Mouse (Mus musculus): Measurements from ENCODE around the gene Adsl. TPM values are rescaled to one million over a fixed set of nuclear protein-coding genes. Genes with fewer than 3 reads are reported as not detected.

The Adsl gene
- polyA plus RNA-seq, 1 experiment from 2014 or later, result 77.0 TPM

DNA sequence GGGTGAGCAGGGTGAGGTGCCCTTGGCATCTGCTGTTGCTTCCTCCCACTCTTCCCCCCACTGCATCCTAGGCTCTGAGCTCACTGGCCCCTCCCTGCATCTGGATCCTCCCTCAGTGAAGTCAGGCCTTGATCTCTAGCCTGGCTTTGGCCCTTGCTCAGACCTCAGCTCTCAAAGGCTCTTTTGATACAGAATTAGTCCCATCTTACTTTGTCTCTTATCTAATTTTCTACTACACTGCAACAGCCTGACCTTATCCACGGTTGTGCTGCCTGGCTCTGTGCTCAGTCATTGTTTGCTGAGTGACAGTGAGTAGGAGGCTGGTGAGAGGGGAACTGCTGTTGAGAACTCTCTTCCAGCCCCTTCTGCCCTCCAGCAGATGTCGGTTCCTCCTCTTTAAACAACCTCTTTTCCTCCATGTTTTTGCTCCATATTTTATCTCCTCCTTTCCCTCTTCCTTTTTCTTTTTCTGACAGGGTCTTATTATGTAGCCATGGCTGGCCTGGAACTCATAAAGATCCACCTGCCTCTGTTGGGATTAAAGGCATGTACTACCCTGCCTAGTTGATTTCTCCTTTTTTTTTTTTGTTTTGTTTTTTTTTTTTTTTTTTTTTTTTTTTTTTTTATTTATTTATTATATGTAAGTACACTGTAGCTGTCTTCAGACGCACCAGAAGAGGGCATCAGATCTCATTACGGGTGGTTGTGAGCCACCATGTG is 52.3 kb downstream of the Adsl start:
- Histone ChIP-seq H3K9ac (ENCODE audit: low read length) (no peak overlapping the region), H3K9me3 (ENCODE audit: control insufficient read depth, low read length) (no peaks in the 10 kb centered on the region), H3K36me3 (ENCODE audit: control insufficient read depth, insufficient read depth, low read length) (no peaks in the 10 kb centered on the region; the same call in 1 of the 2 replicates), H3K27me3 (ENCODE audit: control insufficient read depth, insufficient read depth, low read length) (no peaks in the 10 kb centered on the region), H3K27ac (replicated peaks) (peak overlapping the region; percentile 56; the same call in 1 of the 2 replicates), H3K4me3 (ENCODE audit: low read depth, low read length) (no peak overlapping the region), H3K4me1 (replicated peaks; ENCODE audit: control insufficient read depth, insufficient read depth) (no peaks in the 10 kb centered on the region; the same call in 1 of the 2 replicates), H3K4me2 (replicated peaks; ENCODE audit: low read depth) (no peak overlapping the region)
- WGBS, result 21% methylated on average over 2 of the region's 4 CpGs
- ATAC-seq (ENCODE audit: low FRiP score, low TSS enrichment) (peak; percentile 61; the same call in 1 of the 2 replicates), DNase-seq (ENCODE audit: low spot score) (no peak)
- TF ChIP-seq CTCF (IDR thresholded peaks at IDR 0.05; ENCODE audit: low read depth) (no peak), EP300 (optimal IDR thresholded peaks at IDR 0.05) (no peak)

GRCm38 (mm10) chr15:81006127-81006735 is 57.9 kb downstream of the Adsl start:
- H3K27ac ChIP-seq (replicated peaks), result no peak overlapping the region
- DNase-seq (ENCODE audit: low spot score) (no peak), ATAC-seq (ENCODE audit: low FRiP score, low TSS enrichment) (no peak)
- H3K4me1 ChIP-seq (replicated peaks; ENCODE audit: control insufficient read depth, insufficient read depth), result no peaks in the 10 kb centered on the region
- no peaks in the 10 kb centered on the region for H3K27me3 ChIP-seq (ENCODE audit: control insufficient read depth, insufficient read depth, low read length)
- no peak overlapping the region for H3K9ac ChIP-seq (ENCODE audit: low read length)
- peaks cover 19% of the 10 kb centered on the region for H3K36me3 ChIP-seq (ENCODE audit: control insufficient read depth, insufficient read depth, low read length)
- 81% methylated on average over 10 of the region's 10 CpGs for WGBS
- no peak for TF ChIP-seq EP300 (optimal IDR thresholded peaks at IDR 0.05)
- TF ChIP-seq CTCF (IDR thresholded peaks at IDR 0.05; ENCODE audit: low read depth), result no peak
- H3K4me2 ChIP-seq (replicated peaks; ENCODE audit: low read depth), result no peak overlapping the region
- no peak overlapping the region for H3K4me3 ChIP-seq (ENCODE audit: low read depth, low read length)
- no peaks in the 10 kb centered on the region for H3K9me3 ChIP-seq (ENCODE audit: control insufficient read depth, low read length)

GRCm38 (mm10) chr15:81007339-81007738 is 59.0 kb downstream of the Adsl start:
- no peak overlapping the region for H3K4me3 ChIP-seq (ENCODE audit: low read depth, low read length)
- WGBS, result 98% methylated on average over 9 of the region's 9 CpGs
- H3K4me1 ChIP-seq (replicated peaks; ENCODE audit: control insufficient read depth, insufficient read depth), result no peaks in the 10 kb centered on the region
- H3K4me2 ChIP-seq (replicated peaks; ENCODE audit: low read depth), result no peak overlapping the region
- H3K9me3 ChIP-seq (ENCODE audit: control insufficient read depth, low read length), result no peaks in the 10 kb centered on the region
- DNase-seq (ENCODE audit: low spot score) (no peak), ATAC-seq (ENCODE audit: low FRiP score, low TSS enrichment) (no peak)
- no peak overlapping the region for H3K27ac ChIP-seq (replicated peaks)
- peaks cover 26% of the 10 kb centered on the region for H3K36me3 ChIP-seq (ENCODE audit: control insufficient read depth, insufficient read depth, low read length)
- TF ChIP-seq EP300 (optimal IDR thresholded peaks at IDR 0.05), result no peak
- TF ChIP-seq CTCF (IDR thresholded peaks at IDR 0.05; ENCODE audit: low read depth), result no peak
- no peak overlapping the region for H3K9ac ChIP-seq (ENCODE audit: low read length)
- H3K27me3 ChIP-seq (ENCODE audit: control insufficient read depth, insufficient read depth, low read length), result no peaks in the 10 kb centered on the region

- Histone ChIP-seq H3K27me3 (ENCODE audit: control insufficient read depth, insufficient read depth, low read length) (no peaks in the 10 kb centered on the region), H3K4me3 (ENCODE audit: low read depth, low read length) (no peak overlapping the region), H3K9me3 (ENCODE audit: control insufficient read depth, low read length) (no peaks in the 10 kb centered on the region), H3K9ac (ENCODE audit: low read length) (no peak overlapping the region), H3K36me3 (ENCODE audit: control insufficient read depth, insufficient read depth, low read length) (peaks cover 31% of the 10 kb centered on the region), H3K4me1 (replicated peaks; ENCODE audit: control insufficient read depth, insufficient read depth) (no peaks in the 10 kb centered on the region), H3K27ac (replicated peaks) (no peak overlapping the region), H3K4me2 (replicated peaks; ENCODE audit: low read depth) (no peak overlapping the region)
- DNase-seq (ENCODE audit: low spot score), result no peak
- no peak for ATAC-seq (ENCODE audit: low FRiP score, low TSS enrichment)
- 84% methylated on average over 8 of the region's 8 CpGs for WGBS
- TF ChIP-seq CTCF (IDR thresholded peaks at IDR 0.05; ENCODE audit: low read depth), result no peak
- TF ChIP-seq EP300 (optimal IDR thresholded peaks at IDR 0.05), result no peak
Observed at GRCm38 (mm10) chr15:81007905-81008304, 59.6 kb downstream of the Adsl start.

GRCm38 (mm10) chr15:81008689-81009123 is 60.4 kb downstream of the Adsl start:
- Histone ChIP-seq H3K9ac (ENCODE audit: low read length) (no peak overlapping the region), H3K36me3 (ENCODE audit: control insufficient read depth, insufficient read depth, low read length) (peaks cover 39% of the 10 kb centered on the region), H3K4me3 (ENCODE audit: low read depth, low read length) (no peak overlapping the region), H3K9me3 (ENCODE audit: control insufficient read depth, low read length) (no peaks in the 10 kb centered on the region), H3K4me1 (replicated peaks; ENCODE audit: control insufficient read depth, insufficient read depth) (no peaks in the 10 kb centered on the region), H3K27me3 (ENCODE audit: control insufficient read depth, insufficient read depth, low read length) (no peaks in the 10 kb centered on the region), H3K27ac (replicated peaks) (no peak overlapping the region), H3K4me2 (replicated peaks; ENCODE audit: low read depth) (no peak overlapping the region)
- peak; percentile 72 for TF ChIP-seq CTCF (IDR thresholded peaks at IDR 0.05; ENCODE audit: low read depth)
- no peak for TF ChIP-seq EP300 (optimal IDR thresholded peaks at IDR 0.05)
- 61% methylated on average over 10 of the region's 10 CpGs for WGBS
- DNase-seq (ENCODE audit: low spot score) (no peak), ATAC-seq (ENCODE audit: low FRiP score, low TSS enrichment) (no peak)

DNA sequence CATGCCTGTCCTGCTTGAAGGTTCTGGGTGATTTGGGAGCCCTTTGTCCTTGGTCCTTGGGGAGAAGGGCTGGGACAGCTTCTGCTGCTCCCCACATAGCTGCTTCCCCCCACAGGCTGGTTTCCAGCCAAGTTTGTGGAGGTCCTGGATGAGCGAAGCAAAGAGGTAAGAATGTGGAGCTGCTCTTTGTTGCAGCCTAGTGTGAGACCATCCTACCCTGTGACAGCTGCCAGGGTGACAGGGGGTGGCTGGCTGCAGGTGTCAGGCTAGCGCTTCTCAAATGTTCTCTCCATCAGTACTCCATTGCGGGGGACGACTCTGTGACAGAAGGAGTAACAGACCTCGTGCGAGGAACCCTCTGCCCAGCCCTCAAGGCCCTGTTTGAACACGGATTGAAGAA is 61.8 kb downstream of the Adsl start:
- Histone ChIP-seq H3K9me3 (ENCODE audit: control insufficient read depth, low read length) (no peaks in the 10 kb centered on the region), H3K4me2 (replicated peaks; ENCODE audit: low read depth) (no peak overlapping the region), H3K27me3 (ENCODE audit: control insufficient read depth, insufficient read depth, low read length) (no peaks in the 10 kb centered on the region), H3K9ac (ENCODE audit: low read length) (no peak overlapping the region), H3K36me3 (ENCODE audit: control insufficient read depth, insufficient read depth, low read length) (peaks cover 45% of the 10 kb centered on the region), H3K27ac (replicated peaks) (no peak overlapping the region), H3K4me3 (ENCODE audit: low read depth, low read length) (no peak overlapping the region), H3K4me1 (replicated peaks; ENCODE audit: control insufficient read depth, insufficient read depth) (no peaks in the 10 kb centered on the region)
- WGBS, result 69% methylated on average over 7 of the region's 7 CpGs
- TF ChIP-seq EP300 (optimal IDR thresholded peaks at IDR 0.05) (no peak), CTCF (IDR thresholded peaks at IDR 0.05; ENCODE audit: low read depth) (no peak)
- no peak for DNase-seq (ENCODE audit: low spot score)
- no peak for ATAC-seq (ENCODE audit: low FRiP score, low TSS enrichment)

Measured in stomach, postnatal 0 days (tissue).